Mouse (Mus musculus) E14TG2a.4 (cell line): ENCODE measurements around the gene Insyn1.

Source experiments
- CTCF ChIP-seq: conservative IDR thresholded peaks from 2 replicates; pipeline ENCODE4 v1.5.1; 2014; ENCODE audit warnings: low read length
- NANOG ChIP-seq: IDR thresholded peaks from 2 replicates; pipeline ENCODE4 v1.6.1; 2014; ENCODE audit warnings: borderline replicate concordance, low read length, mixed read lengths

- TF ChIP-seq CTCF = no peak
- no peak for TF ChIP-seq NANOG
Observed at GRCm38 (mm10) chr9:58530407-58530806, 42.0 kb downstream of the Insyn1 start.
